Mouse (Mus musculus) urinary bladder, postnatal 4 days (tissue): ENCODE measurements around the gene Ostm1.

ENCODE experiments used
- DNase-seq, 2 experiments: peaks; one replicate each; pipeline ENCODE4 v3.0.0; 2021 to 2022; ENCODE audit warnings: low spot score in 2 of 2

The Ostm1 gene

DNA sequence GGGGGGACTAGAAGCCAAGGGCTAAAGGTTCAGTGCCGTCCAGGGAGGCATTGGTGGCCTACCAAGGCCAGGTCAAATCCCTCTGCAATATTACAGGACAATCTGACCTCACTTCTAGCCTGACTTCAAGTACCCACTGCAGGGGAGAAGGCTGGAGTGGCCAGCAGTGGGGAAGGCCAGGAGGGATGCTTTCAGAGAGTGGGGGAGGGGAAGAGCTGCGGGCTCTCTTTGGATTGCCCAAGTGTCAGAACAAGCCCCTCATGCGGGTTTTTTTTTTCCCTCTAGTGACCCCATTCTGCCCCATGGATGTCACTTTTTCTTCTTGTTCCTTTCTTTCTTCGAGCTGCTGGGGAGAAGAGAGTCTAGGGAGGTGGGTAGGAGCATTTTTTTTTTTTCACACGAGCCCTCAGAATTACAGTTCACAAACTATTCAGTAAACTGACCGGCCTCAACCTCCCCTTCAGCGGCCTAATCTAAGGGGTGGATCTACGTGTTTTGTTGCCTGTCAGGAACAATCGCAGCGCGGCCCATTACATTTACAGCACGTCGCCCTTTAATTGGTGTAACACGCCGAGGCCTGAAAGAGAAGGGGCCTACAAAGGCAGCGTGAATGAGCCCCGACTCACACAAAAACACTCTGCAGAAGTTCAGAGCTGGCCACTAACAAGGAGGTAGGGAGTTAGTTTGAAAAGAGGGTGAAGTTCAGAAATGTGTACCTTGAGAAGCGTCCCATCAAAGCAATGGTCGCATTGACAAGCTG, 47.2 kb downstream of the Ostm1 start:
- no peak for DNase-seq

DNA sequence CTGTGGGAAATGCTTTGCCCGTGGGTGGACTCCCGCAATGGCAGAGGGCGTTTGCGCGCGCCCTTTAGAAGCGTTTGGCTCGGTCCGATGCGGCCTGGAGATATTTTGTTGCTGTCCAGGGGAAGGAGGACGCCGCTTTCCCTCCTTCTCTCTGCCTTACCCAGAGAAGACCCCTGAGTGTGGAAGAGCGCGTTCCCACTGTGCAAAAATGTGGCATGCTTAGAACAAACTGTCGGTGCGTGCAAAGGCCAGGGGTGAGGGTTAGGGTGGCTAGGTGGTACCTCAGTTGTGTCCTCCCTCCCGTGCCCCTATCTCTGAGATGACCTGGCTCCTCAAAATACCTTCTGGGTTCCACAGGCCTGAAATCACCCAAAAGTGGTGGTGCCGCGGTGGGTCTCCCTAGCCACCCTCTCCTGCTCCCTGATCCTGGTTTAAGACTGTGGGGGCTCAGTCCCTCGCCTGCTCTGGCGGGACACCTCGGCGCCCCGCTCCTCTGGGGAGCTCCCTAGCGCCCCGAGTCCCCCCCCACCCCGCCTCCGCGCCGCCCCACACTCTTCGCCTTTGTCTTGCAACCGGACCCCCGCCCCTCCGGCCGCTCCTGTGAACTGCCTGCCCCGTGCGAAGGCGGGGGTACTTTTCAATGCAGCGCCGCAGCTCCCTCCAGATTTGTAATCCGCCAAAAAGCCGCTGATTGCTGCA, 48.3 kb downstream of the Ostm1 start:
- DNase-seq = no peak

GRCm38 (mm10) chr10:42632453-42633360, 49.1 kb downstream of the Ostm1 start:
- no peak for DNase-seq

DNA sequence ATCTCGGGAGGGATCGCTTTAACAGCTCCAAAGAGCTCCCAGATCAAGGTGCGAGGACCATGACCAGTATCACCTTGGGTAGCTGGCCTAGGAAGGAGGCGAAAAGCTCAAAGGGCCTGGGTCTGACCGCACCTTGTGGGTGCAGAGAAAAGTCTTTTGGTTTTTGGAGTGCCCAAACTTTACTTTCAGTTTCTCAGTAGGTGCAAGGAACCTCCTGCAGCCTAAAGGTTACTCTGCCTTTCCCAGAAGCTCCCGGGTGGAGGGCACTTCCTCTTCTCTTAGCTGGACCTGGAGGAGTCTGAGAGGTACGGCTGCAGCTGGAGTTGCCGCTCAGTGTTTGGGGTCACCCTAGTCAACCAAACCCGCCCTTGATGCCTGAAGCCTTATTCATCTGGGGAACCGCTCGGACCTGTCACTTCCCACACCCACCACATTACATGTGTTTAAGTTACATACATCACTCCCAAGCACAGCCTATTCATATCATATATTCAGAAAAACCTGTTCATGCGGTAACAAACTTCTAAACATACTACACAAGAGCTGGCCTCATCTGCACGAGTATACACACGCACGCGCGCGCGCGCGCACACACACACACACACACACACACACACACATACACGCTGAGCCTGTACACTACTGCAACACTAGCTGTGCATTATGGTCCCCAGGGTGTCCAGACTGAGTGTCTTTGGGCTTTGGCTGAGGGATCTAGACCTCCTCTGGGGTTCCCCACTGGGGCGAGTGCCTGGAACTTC, 49.9 kb downstream of the Ostm1 start:
- DNase-seq = no peak

DNA sequence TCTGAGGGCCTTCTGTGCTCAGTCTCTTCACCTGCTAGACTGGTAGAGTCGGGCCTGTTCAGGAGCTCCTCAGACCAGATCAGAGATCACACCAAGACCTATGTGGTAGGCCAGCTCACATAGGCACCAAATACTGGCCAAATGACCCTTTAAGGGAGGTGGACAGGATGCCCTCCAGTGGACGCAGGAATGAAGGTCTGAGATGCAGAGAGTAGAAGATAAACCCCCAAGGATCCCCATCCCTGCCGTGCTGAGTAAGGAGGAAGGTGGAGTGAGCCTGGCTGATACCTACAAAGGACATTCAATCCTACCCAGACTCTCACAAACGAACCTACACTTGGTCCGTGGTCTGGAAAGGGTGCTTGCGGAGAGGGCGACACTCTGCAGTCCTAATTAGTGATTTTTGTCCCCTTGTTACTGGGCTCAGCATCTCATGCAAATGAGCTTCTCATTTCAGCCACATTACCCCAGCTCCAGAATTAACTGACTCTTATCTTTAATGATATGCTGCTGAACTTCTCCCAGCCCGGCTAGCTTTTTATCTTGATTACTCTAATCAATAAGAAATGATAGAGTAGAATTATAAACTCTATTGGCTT, 50.6 kb downstream of the Ostm1 start:
- no peak for DNase-seq

GRCm38 (mm10) chr10:42635046-42635445, 51.4 kb downstream of the Ostm1 start:
- DNase-seq = no peak

- DNase-seq = no peak
These were observed 52.1 kb downstream of the Ostm1 start for GRCm38 (mm10) chr10:42635566-42636359.

DNA sequence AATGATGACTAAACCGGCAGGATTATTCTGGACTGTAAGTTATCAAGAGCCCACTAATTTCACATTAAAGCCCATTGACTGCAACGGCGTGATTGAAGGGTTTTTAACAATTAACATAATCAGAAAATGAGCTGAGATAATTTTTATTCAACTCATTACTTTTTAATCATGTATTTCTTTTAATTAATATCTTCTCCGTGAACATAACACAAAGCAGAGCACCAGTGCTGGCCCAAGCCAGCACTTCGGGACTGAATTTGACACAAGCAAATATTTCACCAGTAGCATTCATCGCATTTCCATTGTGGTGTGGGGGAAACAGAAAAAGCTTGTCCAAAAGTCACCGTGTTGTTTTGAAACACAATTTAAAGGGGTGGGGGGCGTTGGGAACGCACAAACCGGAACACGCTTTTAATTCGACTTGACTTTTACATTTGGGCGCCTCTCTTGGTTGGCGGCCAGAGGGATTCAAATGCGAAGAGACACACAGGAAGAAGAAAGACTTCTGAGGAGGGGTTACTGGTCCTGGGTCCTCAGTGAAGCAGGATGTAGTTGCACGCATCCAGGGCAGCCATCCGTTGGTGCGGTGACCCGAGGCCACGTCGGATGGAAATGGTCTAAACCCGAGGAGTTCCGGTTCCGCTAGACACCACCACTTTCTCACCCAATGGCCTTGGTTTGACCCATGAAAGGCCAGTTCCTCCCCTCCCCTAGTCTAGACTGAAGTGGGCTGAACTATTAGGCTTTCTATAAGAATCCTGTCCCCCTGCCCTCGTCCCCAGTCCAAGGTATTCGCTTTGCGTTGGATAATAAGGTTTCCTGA, 52.9 kb downstream of the Ostm1 start:
- no peak for DNase-seq

GRCm38 (mm10) chr10:42637183-42637788, 53.7 kb downstream of the Ostm1 start:
- DNase-seq = no peak

DNA sequence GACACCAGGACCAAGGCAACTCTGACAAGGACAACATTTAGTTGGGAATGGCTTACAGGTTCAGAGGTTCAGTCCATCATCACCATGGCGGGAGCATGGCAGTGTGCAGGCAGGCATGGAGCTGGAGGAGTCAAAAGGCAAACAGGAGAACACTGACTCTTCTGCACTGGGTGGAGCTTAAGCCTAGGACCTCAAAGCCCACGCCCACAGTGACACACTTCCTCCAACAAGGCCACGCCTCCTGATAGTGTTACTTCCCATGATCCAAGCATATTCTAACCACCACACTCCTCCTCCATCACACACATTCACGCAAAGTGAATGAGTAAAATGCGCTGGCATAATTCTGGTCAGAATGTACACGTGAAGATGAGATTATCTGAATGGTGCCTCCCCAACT, 56.2 kb downstream of the Ostm1 start:
- DNase-seq = no peak

- no peak for DNase-seq
These were observed 60.0 kb downstream of the Ostm1 start for GRCm38 (mm10) chr10:42643638-42644037.

DNA sequence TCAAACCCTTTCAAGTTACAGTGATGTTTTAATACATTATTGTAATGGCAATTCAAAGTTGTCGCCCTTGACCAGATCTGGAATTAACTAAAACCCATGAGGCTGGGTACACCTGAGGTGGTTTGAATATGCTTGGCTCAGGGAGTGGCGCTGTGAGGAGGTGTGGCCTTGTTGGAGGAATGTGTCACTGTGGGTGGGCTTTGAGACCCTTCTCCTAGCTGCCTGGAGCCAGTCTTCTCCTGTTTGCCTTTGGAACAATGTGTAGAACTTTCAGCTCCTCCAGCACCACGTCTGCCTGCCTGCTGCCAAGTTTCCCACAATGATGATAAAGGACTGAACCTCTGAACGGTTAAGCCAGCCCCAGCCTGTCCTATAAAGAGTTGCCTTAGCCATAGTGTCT, 62.7 kb downstream of the Ostm1 start:
- no peak for DNase-seq

DNA sequence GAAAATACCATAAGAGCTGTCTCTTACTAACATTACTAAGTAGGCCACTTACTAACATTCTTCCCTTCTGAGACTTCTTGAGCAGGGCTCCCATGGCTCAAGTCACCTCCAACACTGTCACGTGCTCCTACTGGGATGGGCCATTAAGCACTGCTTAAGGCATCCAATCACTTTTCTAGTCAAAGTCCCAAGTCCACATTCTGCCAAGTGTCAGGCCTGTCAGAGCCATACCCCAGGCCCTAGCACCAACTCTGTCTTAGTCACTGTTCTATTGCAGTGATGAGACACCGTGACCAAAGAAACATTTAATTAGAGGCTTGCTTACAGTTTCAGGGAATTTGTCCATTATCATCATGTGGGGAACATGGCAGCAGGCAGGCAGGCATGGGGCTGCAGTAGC, 78.3 kb downstream of the Ostm1 start:
- no peak for DNase-seq

DNA sequence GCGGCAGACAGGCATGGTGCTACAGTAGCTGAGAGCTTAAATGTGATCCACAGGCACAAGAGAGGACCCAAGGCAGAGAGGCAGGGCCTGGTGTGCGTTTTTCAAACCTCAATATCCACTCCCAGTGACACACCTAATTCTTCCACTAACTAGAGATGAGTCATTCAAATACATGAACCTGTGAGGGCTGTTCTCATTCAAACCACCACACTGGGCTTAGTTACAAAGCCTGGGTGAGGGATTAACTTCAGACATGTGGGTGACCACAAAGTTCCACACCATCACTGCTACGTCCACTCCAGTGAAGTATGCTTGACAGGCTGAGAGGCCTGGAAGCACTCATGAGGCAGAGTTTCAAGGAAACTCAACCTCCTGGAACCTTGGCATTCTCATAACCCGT, 86.3 kb downstream of the Ostm1 start:
- DNase-seq = no peak

- no peak for DNase-seq
These were observed 89.2 kb downstream of the Ostm1 start for GRCm38 (mm10) chr10:42672798-42673197.

DNA sequence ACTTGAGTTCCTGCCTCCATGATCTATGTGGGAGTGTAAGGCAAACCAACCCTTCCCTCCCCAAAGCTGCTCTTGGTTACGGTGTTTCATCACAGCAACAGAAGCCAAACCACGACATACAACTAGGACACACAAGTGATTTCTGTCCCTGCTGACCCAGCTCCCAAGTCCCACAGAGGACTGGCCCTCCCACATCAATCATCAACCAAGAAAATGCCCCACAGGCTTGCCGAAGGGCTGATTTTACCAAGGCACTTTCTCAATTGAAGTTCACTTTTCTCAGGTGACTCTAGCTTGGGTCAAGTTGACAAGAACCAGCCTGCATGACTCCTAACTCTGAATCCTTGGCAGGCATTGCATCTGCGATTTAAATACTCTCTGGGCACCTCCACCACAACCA, 91.9 kb downstream of the Ostm1 start:
- no peak for DNase-seq

GRCm38 (mm10) chr10:42678331-42678730, 94.7 kb downstream of the Ostm1 start:
- no peak for DNase-seq

DNA sequence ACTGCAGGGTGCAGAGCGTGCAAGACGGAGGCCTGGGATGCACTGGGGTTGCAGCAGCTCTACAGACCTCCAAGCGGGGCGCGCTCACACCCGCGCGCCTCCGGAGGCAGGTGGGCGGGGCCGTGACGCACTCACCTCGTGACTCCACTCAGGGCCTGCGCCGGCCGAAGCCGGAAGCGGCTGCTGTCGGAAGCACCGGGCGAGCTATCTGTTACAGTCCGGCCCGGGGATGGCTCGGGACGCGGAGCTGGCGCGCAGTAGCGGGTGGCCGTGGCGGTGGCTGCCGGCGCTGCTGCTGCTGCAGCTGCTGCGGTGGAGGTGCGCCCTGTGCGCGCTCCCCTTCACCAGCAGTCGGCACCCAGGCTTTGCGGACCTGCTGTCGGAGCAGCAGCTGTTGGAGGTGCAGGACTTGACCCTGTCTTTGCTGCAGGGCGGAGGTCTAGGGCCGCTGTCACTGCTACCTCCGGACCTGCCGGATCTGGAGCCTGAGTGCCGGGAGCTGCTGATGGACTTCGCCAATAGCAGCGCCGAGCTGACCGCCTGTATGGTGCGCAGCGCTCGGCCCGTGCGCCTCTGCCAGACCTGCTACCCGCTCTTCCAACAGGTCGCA, 95.2 kb downstream of the Ostm1 start:
- peak; percentile 83 to 87 for DNase-seq

DNA sequence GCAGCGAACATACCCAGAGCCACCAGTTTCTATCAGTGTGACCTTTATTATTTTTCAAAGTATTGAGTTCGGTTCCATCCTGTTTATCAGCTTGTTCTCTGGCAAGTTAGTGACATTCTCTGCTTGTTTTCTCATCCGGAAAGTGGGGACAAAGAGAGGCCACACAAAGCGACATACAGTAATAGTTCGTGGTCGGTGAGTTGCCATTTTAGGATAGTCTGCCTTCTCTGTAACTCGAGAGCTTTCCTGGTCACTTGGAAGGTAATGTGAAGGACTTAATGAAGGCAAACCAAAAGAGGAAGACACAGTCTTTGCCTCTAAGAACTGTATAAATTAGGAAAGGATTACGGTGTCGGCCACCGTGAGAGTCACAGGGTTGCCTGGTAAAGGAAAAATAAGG, 96.0 kb downstream of the Ostm1 start:
- DNase-seq = no peak
